Mouse (Mus musculus): ENCODE data around the gene Cacna1e.

Cacna1e gene

DNA sequence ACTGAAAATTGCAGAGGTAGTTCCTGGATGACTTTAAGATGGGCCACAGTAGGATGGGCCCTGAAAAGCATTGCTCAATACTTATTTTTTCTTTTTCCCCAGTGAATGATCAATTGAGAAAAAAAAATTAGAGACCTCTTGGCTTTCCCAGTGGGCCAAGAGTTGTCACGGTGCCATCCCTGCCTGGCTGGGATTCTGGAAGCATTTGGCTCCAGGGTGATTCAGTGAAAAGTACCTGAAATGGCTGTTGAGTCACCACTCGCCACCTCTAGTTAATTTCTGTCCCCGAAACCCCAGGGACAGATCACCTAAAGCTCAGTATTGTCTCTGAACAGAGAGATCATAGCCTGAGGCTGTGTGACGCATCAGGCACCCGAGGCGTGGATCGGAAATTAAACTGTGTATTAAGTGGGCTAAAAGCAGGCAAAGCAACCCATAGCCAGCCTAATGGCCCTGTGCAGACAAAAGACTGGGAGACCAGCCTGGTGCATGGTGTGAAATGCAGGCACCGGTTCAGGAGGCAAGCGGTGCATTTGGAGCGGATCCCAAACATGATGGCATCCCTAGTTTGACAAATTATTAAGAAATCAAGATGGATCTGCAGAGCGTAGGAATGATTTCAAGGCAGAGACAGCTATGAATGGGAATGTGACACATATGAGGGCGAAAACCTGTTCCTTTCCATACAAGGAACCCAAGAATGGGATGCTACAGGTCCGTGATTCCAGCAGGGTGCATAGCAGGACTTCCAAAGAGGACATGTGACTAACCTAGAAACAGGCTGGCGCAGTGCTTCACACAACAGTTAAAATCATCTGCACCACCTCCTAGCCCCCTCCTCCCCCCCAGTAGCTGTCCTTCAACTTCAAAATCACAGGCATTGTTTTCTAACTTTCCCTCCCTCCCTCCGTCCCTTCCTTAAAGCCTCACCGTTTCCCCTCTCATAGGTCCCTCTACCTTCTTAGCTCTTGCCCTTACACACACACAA, 261.3 kb downstream of the Cacna1e start:
- no peak for DNase-seq (ENCODE audit: low spot score in 2 of 2)

DNA sequence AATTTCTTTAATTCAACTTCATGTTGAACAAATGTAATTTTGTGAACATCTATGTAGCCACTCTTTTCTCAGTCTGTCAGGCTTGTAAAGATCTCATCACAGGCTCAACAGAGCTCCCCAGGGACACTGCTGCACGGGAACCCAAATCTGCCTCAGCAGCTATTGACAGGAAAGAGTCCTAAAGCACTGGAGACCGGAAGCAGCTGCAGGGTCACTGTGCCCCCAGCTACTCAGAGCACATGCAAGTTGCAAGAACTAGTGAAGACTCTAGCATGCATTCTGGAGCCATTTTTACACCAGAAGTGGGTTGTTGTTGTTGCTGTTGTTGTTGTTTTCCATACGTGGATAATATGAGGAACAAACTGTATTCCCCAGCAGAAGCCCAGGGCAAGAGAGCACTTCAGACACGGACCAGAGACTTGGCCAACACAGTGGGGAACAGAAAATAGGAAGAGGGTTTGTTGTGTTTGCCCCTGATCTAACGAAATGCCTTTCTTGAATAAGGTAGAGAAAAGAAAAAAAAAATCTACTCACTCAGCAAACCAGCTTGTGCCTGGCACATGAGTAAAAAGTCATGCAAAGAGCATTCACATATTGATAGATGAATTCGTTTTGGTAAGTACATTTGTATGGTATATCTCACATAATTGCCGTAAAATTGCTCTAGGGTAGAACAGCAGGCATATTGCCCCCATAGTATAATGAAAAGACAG, 266.4 kb downstream of the Cacna1e start:
- DNase-seq (ENCODE audit: low spot score in 2 of 2), result no peak

- no peak for DNase-seq (ENCODE audit: low spot score in 2 of 2)
These were observed 268.5 kb downstream of the Cacna1e start for GRCm38 (mm10) chr1:154615759-154616158.

DNA sequence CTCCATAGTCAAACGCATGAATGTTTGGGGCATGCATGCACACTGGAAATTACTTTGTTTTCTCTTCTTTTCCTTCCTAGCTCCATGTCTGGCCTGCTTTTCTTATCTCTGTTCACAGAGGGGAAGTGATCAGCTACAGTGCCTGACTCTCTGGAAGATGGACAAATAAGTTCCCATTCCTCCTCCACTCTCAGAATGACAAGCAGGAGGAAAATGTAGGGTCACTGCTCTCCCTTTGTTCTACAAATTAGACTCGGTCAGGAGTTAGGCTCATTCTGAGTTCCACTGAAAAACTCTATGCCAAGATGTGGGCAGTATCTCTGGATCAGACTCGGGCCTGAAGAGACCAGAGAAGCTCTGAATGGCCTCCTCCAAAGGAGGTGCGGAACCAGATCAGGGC, 275.8 kb downstream of the Cacna1e start:
- no peak for DNase-seq (ENCODE audit: low spot score in 2 of 2)

- DNase-seq (ENCODE audit: low spot score in 2 of 2), result no peak
These were observed 276.9 kb downstream of the Cacna1e start for GRCm38 (mm10) chr1:154607406-154607805.

GRCm38 (mm10) chr1:154605601-154606000, 278.7 kb downstream of the Cacna1e start:
- DNase-seq (ENCODE audit: low spot score in 2 of 2), result no peak

DNA sequence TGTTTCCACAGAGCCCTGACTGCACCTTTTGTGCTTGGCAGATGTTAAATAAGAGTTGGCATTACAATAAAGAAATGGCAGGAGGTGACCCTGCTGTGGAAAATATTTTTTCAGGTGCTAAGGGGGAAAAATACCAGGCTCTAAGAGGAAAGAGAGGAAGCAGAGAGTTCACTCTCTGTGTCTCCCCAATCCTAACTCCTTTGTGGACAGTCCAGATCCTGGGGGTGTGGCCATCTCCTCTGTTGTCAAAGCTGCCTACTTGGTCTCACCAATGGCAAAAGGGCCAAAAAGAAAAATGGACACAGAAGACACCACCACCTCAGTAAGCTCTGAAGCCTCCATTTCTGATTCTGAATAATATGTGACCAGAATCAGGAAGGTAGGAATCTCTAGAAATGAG, 280.5 kb downstream of the Cacna1e start:
- DNase-seq (ENCODE audit: low spot score in 2 of 2), result no peak

DNA sequence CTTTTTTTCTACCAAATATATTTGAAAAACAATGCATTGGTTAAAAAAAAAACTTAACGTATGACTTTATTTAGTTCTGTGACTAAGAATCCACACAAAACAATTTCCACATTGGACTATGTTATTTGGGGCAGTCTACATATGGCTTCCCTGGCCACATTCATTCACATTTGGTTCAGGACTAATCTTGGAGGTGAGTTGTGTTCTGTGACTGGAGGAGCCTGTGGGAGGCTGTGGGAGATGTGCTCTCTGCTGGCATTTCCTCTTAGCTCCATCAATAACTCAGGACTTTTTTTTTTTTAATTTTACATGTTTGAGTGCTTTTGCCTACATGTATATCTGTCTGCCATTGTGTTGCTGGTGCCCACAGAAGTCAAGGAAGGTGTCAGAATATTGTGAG, 281.8 kb downstream of the Cacna1e start:
- no peak for DNase-seq (ENCODE audit: low spot score in 2 of 2)

DNA sequence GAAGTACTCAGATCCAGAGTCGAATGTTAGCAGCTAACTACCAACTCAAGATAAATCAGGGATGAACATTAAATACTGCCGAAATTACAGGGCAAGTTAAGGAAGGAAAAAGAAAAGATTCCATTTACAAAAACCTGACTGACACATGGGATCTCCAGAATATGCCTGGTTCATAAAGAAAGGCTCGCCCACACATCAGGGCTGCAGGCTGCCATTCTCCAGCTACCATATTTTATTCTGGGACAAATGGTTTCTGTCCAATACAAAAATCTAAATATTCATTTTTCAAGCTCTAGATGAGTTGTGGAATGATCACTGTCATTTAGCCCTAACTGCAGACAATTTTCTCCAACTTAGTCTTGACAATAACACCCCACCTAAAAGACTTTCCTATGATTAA, 301.8 kb downstream of the Cacna1e start:
- no peak for DNase-seq (ENCODE audit: low spot score in 2 of 2)

GRCm38 (mm10) chr1:154579929-154580328, 304.4 kb downstream of the Cacna1e start:
- no peak for DNase-seq (ENCODE audit: low spot score in 2 of 2)

DNA sequence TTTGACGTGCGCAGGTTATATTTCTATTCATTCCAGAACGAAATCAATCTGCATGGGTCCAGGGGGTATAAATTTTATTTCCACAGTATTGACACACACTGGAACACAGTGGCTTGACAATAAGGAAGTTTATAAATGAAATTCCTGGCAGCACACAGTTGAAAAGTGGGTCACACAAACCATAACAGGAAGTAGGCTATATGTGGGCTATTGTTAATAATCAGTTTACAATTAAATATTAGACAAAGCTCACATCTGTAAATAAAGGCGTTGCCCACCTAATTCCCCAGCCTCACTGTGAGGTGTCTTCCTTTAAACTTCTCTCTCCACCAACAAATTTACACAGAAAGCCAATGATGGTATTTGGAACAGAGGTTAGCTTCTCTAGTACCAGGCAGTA, 305.6 kb downstream of the Cacna1e start:
- DNase-seq (ENCODE audit: low spot score in 2 of 2), result no peak

DNA sequence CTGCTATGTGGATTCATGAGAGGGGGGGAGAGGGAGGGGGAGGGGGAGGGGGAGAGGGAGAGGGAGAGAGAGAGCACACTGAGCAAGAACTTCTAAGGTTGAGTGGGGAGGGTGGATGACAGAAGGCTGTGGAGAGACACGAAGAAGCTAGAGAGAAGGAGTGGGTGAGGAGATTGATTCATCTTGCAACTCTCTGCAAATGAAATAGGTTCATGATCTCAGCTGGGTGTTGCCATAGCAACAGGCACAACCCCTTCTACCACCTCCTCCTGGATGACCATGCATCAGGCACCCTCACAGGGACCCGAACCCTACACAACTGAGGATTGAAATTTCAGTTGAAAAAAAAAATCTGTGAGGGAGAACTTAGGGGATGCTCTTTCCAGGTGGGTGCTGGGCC, 307.9 kb downstream of the Cacna1e start:
- DNase-seq (ENCODE audit: low spot score in 2 of 2), result no peak

DNA sequence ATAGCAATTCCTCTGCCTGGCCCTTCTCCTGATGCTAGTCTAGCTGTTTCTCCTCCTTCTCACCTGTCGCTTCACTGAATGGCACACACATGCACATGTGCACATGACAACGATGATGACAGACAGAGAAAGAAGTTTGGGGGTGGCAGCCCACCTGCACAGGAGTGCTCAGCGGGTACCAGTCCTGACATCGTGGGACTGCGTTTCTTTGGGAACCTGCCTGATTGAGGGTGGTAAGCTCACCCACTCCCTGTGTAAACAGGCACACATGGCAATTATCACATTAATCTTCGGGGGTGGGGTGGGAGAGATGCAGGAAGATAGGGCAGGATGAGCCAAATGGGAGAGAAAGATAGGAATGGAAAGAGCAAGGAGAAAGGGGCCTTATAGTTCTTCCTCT, 318.3 kb downstream of the Cacna1e start:
- DNase-seq (ENCODE audit: low spot score in 2 of 2), result no peak

DNA sequence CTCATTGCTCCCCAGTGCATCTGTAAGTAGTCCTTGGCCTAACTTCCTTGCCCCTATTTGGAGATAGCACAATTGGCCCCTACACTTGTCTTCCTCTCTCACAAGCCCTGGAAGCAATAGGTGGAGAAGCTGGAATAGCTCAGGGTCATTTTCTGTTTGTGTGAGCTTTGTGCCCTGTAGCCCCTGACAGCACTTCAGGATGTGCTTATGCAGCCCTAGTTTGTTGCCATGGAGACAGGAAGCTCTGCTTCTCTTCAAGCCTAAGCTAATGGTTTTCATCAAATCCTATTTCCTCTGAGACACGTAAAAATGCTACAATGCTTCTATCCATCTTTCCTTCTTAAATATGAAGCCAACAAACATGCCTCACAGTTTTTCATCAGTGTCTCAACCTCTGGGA, 328.5 kb downstream of the Cacna1e start:
- DNase-seq (ENCODE audit: low spot score in 2 of 2), result no peak

DNA sequence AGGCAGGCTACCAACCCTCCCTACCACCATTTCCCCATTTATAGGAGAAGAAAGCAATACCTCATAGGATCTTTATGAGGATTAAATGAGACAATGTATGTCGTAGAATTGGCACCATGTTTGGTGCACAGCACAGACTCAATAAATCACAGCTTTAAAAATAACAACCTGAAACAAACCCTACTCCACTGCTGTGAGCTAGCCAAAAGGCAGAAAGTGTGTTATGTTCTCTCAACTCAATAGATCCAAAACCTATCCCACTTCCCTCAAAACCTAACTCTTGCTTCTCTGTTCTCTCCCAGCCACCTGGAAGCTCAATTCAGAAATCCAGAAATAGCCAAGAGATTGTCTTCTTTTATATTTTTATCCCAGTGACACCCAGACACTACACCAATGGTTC, 331.2 kb downstream of the Cacna1e start:
- no peak for DNase-seq (ENCODE audit: low spot score in 2 of 2)

DNA sequence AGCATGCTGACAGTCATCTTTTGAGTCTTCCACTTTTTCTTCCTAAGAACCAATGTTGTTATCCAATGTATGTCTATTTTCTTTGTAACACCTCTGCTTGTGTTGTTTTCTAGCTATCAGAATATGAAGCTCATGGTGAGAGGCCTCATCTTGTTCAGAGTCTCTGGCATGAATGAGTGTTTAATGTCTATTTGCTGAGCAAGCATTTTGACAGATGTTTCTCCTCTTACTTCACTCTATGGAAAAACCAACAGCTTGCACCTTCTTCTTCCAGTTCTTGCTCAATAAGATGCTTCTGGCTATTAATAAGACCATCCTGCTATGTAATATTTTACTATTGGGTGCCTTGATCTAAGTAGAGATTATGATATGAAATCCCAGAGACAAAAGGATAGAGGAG, 346.9 kb downstream of the Cacna1e start:
- DNase-seq (ENCODE audit: low spot score in 2 of 2), result no peak

- DNase-seq (ENCODE audit: low spot score in 2 of 2), result no peak
These were observed 347.5 kb downstream of the Cacna1e start for GRCm38 (mm10) chr1:154536763-154537162.

DNA sequence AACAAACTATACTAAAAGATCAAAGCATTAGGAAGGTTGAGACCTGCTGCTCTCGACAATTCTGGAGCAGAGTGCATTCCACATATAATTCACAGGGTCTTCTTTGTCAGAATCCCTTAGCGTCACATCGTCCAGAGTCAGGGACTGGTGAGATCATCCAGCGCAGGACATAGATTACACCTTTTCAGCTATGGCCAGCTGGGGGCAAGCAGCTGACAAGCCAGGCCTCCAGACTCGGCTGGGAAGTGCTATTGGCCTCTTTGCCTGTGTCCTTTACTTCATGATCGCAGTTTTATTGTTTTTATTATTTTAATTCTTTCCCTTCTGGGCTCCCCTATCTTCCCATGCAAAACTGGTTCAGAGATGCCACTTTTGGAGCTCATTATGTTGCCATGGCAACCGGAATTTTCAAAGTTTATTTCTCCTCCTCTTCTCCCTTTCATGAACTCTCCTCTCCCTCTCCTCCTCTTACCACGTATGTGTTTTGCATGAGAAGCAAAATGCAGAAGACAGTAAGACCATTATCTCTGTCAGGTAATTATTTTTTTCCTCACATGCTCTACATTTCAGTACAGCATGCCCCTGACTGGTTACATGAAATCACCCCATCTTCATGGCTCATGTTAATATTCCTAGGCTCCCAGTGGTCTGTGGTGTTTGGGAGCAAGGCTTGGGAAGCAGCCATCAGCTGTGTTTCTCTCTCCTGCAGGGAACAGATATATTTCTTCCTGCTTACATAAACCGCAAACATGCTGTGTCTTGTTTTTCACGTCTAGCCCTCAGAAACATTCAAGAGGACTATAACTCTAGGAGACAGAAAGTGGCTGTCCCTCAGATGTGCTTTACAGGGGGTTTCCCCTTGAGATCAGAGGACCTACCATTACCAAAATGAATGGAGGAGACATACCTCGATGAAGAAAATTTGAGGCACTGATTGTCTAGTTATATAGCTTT, 351.0 kb downstream of the Cacna1e start:
- no peak for DNase-seq (ENCODE audit: low spot score in 2 of 2)

DNA sequence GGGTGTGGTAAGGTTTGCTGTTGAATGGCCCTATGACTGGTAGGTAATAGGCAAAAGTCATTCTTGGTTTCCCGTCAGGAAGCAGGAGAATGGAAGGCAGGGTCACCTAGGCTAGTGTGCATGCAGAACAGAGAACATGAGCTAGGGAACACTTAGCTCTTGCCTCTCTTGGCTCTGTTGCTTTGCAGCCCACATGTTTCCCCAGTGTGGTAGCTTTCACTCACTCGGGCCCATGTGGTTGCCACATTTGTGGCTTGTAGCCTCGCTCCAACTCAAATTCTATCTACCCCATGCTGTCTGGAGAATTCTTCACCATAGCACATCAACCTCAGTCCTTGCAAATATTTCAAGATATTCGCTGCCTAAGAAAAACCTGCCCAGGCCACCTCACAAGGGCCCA, 354.6 kb downstream of the Cacna1e start:
- DNase-seq (ENCODE audit: low spot score in 2 of 2), result no peak

DNA sequence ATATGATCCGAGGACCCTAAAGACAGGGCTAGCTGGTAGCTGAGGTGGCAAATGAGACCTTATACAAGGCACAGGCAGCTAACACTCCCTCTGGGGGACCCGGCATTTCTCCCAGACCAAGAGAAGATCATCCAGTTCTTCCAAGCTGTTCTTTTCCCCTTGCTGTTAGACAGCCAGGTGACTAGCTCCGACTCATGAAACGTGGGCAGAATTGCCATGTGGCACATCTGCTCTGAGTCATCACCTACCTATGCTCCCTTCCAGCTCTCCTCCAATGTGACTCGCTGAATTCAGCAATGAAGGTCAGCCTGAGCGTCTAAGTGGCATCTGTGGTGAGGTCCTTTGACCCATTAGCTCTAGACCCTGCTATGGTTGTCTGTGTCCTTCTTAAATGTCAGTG, 355.5 kb downstream of the Cacna1e start:
- no peak for DNase-seq (ENCODE audit: low spot score in 2 of 2)

DNA sequence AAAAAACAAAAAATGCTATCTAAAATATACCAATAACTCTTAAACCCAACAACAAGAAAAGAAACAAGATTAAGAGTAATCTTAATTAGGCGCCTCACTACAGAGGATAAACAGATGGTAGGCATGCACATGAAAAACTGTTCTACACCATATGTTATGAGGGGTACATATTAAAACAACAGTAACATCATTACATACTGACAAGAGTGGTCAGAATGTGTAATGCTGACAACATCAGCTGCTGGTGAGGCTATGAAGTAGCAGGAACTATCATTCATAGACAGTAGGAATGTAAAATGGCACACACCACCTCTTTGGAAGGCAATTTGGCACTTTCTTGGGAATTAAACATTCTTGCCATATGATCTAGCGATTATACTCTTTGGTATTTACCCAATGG, 363.6 kb downstream of the Cacna1e start:
- DNase-seq (ENCODE audit: low spot score in 2 of 2), result no peak

DNA sequence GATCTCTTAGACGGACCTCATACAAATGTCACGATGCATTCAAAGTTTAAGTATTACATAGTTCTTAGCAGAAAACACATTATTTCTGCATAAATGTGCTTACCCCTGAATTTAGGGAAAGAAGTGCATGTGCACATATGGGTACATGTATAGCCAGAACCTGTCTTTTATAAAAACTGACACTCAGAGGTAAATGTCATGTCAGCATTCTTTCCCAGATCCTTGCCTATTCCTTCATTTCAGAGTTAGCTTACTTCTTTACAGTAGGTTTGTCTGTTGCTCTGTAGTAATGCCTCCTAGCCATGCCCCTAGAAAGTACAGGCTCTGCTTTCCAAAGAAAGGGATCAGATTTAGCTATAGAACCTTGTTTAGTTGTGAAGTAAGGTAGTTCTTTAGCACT, 369.0 kb downstream of the Cacna1e start:
- no peak for DNase-seq (ENCODE audit: low spot score in 2 of 2)
